Mouse (Mus musculus): ENCODE measurements around the gene Myo9b. TPM values are rescaled to one million over a fixed set of nuclear protein-coding genes. Genes with fewer than 3 reads are reported as not detected.
"Not testable (repeated sequence)": the region's sequence is repeated elsewhere in the genome, so short reads cannot be mapped to it uniquely, and the experiment has no call there.

The Myo9b gene
- polyA plus RNA-seq, 1 experiment: 10.3 TPM

- Histone ChIP-seq H3K4me3 (ENCODE audit: insufficient read depth, low read depth, low read length) (no peak overlapping the region; the same call in 1 of the 2 replicates), H3K27ac (replicated peaks; ENCODE audit: low read depth, low read length) (peak overlapping the region; percentile 91), H3K4me1 (ENCODE audit: control insufficient read depth, insufficient read depth, insufficient read length, low read length) (peaks cover 7% of the 10 kb centered on the region; the same call in 1 of the 2 replicates)
Observed at GRCm38 (mm10) chr8:71310446-71310845, 37.9 kb downstream of the Myo9b start.

DNA sequence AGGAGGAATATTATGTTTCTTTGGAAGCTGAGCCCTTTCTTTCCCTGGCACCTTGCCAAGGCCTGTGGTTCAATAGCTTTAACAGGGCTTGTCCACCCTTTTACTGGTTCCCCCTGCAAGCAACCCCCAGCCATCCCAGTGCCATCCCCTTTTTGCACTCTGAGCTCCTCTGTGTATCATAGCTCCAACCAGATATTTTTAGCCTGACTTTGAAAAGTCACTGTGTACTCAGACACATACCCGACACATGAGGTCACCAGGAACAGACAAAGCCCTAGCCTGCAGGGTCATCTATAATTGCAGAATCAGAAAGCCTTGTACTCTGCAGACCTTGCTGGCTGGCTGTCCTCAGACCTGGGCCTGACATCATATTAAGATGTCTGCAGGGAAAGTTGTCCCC lies 40.2 kb downstream of the Myo9b start:
- peaks cover 7% of the 10 kb centered on the region; the same call in 1 of the 2 replicates for H3K4me1 ChIP-seq (ENCODE audit: control insufficient read depth, insufficient read depth, insufficient read length, low read length)
- no peak overlapping the region for H3K4me3 ChIP-seq (ENCODE audit: insufficient read depth, low read depth, low read length)

DNA sequence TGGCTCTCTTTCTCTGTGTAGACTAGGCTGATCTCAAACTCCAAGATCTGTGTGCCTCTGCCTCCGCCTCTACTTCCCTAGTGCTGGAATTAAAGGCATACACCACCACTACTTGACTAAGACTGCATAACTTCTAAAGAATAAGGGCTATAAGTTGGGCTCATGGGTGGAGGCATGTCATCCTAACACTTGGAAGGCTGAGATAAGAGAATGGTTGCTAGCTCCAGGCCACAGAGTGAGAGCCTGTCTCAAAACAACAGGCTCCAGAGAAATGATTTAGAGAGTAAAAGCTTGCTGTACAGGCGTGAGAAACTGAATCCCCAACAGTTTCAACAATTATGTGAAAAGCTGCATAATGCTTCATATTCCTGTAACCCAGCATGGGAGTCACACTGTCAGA lies 41.4 kb downstream of the Myo9b start:
- H3K27ac ChIP-seq (replicated peaks; ENCODE audit: low read depth, low read length): no peak overlapping the region
- H3K4me3 ChIP-seq (ENCODE audit: insufficient read depth, low read depth, low read length): no peak overlapping the region
- peaks cover 7% of the 10 kb centered on the region; the same call in 1 of the 2 replicates for H3K4me1 ChIP-seq (ENCODE audit: control insufficient read depth, insufficient read depth, insufficient read length, low read length)

More for the DNA sequence above, 40.2 kb downstream of the Myo9b start:
- H3K27ac ChIP-seq (replicated peaks; ENCODE audit: low read depth, low read length): peak overlapping the region; percentile 85

DNA sequence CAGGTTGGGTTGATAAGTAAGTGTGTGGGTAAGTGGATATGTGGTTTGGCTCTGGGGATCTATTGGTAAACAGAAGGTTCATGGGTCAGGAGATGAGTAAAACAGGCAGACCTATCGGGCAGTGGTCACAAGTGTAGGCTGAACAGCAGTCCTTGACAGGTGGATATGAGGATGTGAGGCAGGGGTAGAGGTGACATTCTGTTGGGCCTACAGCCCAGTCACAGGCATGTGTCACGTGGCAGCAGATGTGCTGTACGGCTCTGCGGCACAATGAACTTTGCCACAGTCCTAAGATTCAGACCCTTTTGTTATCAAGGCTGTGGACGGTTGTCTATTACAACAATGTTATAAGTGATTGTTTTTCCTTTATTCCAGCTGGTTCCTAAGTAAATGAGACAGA lies 43.5 kb downstream of the Myo9b start:
- no peak overlapping the region for H3K4me3 ChIP-seq (ENCODE audit: insufficient read depth, low read depth, low read length)
- no peak overlapping the region for H3K27ac ChIP-seq (replicated peaks; ENCODE audit: low read depth, low read length)
- peaks cover 7% of the 10 kb centered on the region; the same call in 1 of the 2 replicates for H3K4me1 ChIP-seq (ENCODE audit: control insufficient read depth, insufficient read depth, insufficient read length, low read length)

- H3K4me3 ChIP-seq (ENCODE audit: insufficient read depth, low read depth, low read length): no peak overlapping the region
- peaks cover 7% of the 10 kb centered on the region; the same call in 1 of the 2 replicates for H3K4me1 ChIP-seq (ENCODE audit: control insufficient read depth, insufficient read depth, insufficient read length, low read length)
- no peak overlapping the region for H3K27ac ChIP-seq (replicated peaks; ENCODE audit: low read depth, low read length)
Observed at GRCm38 (mm10) chr8:71316486-71317031, 44.0 kb downstream of the Myo9b start.

GRCm38 (mm10) chr8:71318610-71319009 lies 46.1 kb downstream of the Myo9b start:
- not testable (repeated sequence) for H3K4me3 ChIP-seq (ENCODE audit: insufficient read depth, low read depth, low read length); H3K4me1 ChIP-seq (ENCODE audit: control insufficient read depth, insufficient read depth, insufficient read length, low read length); H3K27ac ChIP-seq (replicated peaks; ENCODE audit: low read depth, low read length)

DNA sequence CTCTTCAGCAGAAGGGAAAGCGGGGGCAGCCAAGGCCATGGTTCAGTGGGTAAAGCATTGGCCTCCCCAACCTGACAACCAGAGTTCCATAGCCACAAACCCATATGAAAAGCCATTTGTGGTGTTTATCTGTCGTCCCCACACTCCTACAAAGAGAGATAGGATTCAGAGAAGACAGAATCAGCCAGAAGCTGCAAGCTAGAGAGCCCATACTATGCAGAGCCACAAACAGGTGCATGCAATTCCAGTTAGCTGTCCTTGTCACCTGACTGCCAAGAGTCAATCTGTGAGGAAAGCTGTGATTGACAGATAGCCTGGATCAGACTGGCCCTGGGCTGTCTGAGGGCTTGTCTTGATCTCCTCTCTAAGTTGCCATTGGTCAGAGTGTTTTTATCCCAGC lies 47.2 kb downstream of the Myo9b start:
- not testable (repeated sequence) for H3K4me1 ChIP-seq (ENCODE audit: control insufficient read depth, insufficient read depth, insufficient read length, low read length); H3K27ac ChIP-seq (replicated peaks; ENCODE audit: low read depth, low read length); H3K4me3 ChIP-seq (ENCODE audit: insufficient read depth, low read depth, low read length)

DNA sequence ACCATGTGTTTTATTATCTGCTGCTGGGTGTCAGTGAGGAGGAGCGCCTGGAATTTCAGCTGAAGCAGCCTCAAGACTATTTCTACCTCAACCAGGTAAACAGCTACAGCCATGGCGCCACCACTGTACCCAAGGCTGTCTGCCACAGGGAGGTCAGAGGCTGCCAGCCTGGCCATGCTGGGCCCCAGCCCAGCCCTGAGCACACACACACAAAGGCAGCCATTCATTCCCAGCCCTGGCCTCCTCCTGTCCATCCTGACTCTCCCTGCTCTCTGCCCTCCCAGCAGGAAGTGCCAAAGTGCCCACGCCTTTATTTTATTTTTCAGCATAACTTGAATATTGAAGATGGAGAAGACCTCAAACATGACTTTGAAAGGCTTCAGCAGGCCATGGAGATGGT lies 50.4 kb downstream of the Myo9b start:
- H3K27ac ChIP-seq (replicated peaks; ENCODE audit: low read depth, low read length): no peak overlapping the region
- no peaks in the 10 kb centered on the region for H3K4me1 ChIP-seq (ENCODE audit: control insufficient read depth, insufficient read depth, insufficient read length, low read length)
- no peak overlapping the region for H3K4me3 ChIP-seq (ENCODE audit: insufficient read depth, low read depth, low read length)

DNA sequence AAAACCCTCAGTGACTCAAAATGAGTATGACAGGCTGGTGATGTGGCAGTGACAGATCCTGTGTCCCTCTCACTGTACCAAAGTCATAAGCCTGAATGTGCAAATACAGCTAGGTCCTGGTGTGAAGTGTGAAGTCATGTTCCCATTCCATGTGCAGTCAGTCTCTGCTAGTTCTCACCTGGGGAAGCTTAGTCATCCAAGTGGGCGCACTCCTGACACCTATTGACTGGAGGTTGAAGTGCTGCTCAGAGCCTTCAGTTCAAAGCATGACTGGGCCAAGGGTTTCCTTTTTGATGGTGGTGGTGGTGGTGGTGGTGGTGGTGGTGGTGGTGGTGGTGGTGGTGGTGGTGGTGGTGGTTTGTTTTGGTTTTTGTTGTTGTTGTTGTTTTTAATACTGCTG lies 52.3 kb downstream of the Myo9b start:
- Histone ChIP-seq H3K4me1 (ENCODE audit: control insufficient read depth, insufficient read depth, insufficient read length, low read length) (no peaks in the 10 kb centered on the region), H3K4me3 (ENCODE audit: insufficient read depth, low read depth, low read length) (no peak overlapping the region), H3K27ac (replicated peaks; ENCODE audit: low read depth, low read length) (no peak overlapping the region)

- H3K4me1 ChIP-seq (ENCODE audit: control insufficient read depth, insufficient read depth, insufficient read length, low read length); H3K27ac ChIP-seq (replicated peaks; ENCODE audit: low read depth, low read length); H3K4me3 ChIP-seq (ENCODE audit: insufficient read depth, low read depth, low read length): not testable (repeated sequence)
Observed at GRCm38 (mm10) chr8:71337834-71338233, 65.3 kb downstream of the Myo9b start.

DNA sequence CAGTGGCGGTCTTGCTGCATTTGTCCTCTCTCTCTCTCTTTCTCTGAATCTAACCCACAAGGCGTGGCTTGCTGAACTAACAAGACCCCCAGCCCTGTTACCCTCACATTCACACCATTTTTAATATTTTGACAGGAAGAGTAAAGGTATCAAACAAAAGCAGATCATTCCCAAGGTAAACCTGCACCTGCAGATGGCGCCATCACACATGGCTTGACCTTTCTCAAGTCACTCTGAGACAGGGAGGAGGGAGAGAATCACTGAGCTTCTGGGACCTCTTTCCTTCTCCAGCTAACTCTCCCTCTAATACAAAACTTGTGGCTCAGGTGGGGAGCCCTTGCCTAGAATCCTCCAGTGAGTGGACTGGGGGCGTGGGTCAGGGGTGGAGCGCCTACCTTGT lies 68.1 kb downstream of the Myo9b start:
- no peak overlapping the region for H3K4me3 ChIP-seq (ENCODE audit: insufficient read depth, low read depth, low read length)
- H3K4me1 ChIP-seq (ENCODE audit: control insufficient read depth, insufficient read depth, insufficient read length, low read length): no peaks in the 10 kb centered on the region
- H3K27ac ChIP-seq (replicated peaks; ENCODE audit: low read depth, low read length): no peak overlapping the region

GRCm38 (mm10) chr8:71346581-71346980 lies 74.1 kb downstream of the Myo9b start:
- Histone ChIP-seq H3K4me3 (ENCODE audit: insufficient read depth, low read depth, low read length) (no peak overlapping the region), H3K27ac (replicated peaks; ENCODE audit: low read depth, low read length) (no peak overlapping the region), H3K4me1 (ENCODE audit: control insufficient read depth, insufficient read depth, insufficient read length, low read length) (no peaks in the 10 kb centered on the region)

DNA sequence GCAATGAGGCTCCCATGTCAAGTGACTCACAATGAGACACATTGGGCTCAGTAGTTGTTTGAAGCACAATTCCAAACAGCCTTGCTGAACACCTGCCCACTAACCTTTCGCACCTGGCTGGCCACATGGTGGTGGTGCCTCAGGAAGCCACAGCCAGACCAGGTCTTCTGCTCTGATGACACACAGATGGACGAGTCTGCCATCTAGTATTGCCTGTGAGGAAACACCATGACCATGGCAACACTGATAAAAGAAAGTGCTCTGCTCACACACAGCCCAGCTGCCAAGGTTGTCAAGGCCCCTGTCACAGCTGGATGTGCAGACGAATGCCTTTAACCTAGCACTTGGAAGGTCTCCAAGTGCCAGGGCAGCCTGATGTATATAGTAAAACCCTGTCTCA lies 78.6 kb downstream of the Myo9b start:
- Histone ChIP-seq H3K4me3 (ENCODE audit: insufficient read depth, low read depth, low read length) (no peak overlapping the region), H3K4me1 (ENCODE audit: control insufficient read depth, insufficient read depth, insufficient read length, low read length) (no peaks in the 10 kb centered on the region), H3K27ac (replicated peaks; ENCODE audit: low read depth, low read length) (no peak overlapping the region)

GRCm38 (mm10) chr8:71351520-71351919 lies 79.0 kb downstream of the Myo9b start:
- no peak overlapping the region for H3K4me3 ChIP-seq (ENCODE audit: insufficient read depth, low read depth, low read length)
- H3K4me1 ChIP-seq (ENCODE audit: control insufficient read depth, insufficient read depth, insufficient read length, low read length): no peaks in the 10 kb centered on the region
- no peak overlapping the region for H3K27ac ChIP-seq (replicated peaks; ENCODE audit: low read depth, low read length)

DNA sequence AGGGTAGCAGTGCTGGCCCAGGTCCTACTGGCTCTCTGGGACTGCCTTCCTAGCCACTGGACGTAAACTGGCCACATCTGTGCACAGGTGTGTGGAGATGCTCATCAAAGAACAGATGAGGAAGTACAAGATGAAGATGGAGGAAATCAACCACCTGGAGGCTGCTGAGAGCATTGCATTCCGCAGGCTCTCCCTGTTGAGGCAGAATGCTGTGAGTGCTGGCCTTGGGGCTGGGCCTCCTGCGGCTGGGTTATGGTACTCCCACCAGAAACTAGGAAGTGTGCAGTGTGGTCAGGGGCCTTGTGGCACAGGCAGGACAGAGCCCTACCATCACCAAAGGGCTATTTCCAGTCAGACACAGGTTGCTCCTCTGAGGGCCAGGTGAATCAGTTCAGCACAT lies 85.5 kb downstream of the Myo9b start:
- Histone ChIP-seq H3K4me3 (ENCODE audit: insufficient read depth, low read depth, low read length) (no peak overlapping the region), H3K4me1 (ENCODE audit: control insufficient read depth, insufficient read depth, insufficient read length, low read length) (no peaks in the 10 kb centered on the region), H3K27ac (replicated peaks; ENCODE audit: low read depth, low read length) (no peak overlapping the region)

DNA sequence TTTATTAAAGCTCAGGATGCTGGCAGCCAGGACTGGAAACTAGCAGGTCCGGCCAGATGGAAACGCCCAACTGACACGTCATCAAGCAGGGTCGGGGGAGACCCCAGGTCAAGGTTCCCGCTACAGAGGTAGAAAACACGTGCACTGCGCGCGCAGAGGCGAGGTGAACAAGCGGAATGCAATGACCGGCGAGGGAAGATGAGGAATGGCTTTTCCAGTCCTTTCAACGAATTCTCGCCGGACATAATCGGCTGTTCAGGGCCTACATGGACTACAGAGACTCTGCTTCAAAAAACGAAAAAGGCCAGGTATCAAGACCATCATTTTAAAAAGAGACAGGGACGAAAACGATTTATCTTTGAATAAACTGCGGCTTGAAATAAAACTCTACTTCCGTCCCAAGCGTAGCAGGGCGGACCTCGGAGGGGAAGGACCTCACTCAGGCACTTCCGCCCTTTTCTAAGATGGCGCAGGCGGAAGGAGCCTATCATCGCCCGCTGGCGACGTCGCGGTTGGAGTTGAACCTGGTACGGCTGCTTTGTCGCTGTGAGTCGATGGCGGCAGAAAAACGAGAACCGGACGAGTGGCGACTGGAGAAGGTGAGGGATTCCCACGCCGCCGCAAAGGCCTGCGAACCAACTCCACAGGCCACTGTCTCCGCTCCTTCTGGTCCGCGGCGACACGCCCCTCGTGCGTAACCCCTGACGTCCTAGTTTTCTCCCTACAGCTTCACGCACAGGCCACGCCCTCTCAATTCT lies 94.4 kb downstream of the Myo9b start, which contains the start of gene Use1:
Use1 (plus strand) TSS at position 78 of the 758 bp plus-strand sequence.
- peaks cover 3% of the 10 kb centered on the region; the same call in 1 of the 2 replicates for H3K4me1 ChIP-seq (ENCODE audit: control insufficient read depth, insufficient read depth, insufficient read length, low read length)
- H3K27ac ChIP-seq (replicated peaks; ENCODE audit: low read depth, low read length): peak within 1 kb of the TSS; percentile 98

More for the DNA sequence above, 94.4 kb downstream of the Myo9b start, which contains the start of gene Use1:
- H3K4me3 ChIP-seq (ENCODE audit: insufficient read depth, low read depth, low read length): peak within 1 kb of the TSS; percentile 78
